Mouse (Mus musculus) embryonic facial prominence, embryonic 12.5 days (tissue): ENCODE data around the gene Ubac2. TPM values are rescaled to one million over a fixed set of nuclear protein-coding genes. Genes with fewer than 3 reads are reported as not detected.

ENCODE experiments used
- ATAC-seq: fragments of 200-750 bp; cut with Nextera tagmentation; 2 replicates; pipeline ENCODE4 v1.8.0; 2017; ENCODE audit not compliant: insufficient number of reproducible peaks, insufficient read depth, low FRiP score, low TSS enrichment
- H3K27ac ChIP-seq: fragments of 300-500 bp; sonication (generic); 2 replicates; pipeline ENCODE4 v1.5.1; 2016; ENCODE audit warnings: mild to moderate bottlenecking
- H3K27me3 ChIP-seq: fragments of 300-500 bp; sonication (generic); 2 replicates; pipeline ENCODE4 v1.6.1; 2016; ENCODE audit warnings: mild to moderate bottlenecking, moderate library complexity
- H3K36me3 ChIP-seq: fragments of 300-500 bp; sonication (generic); 2 replicates; pipeline ENCODE4 v1.6.1; 2016; ENCODE audit warnings: mild to moderate bottlenecking
- H3K4me1 ChIP-seq: fragments of 300-500 bp; sonication (generic); 2 replicates; pipeline ENCODE4 v1.6.1; 2016
- H3K4me2 ChIP-seq: fragments of 300-500 bp; sonication (generic); replicated peaks from 2 replicates; pipeline ENCODE4 v1.6.1; 2016; ENCODE audit warnings: mild to moderate bottlenecking, moderate library complexity
- H3K4me3 ChIP-seq: fragments of 300-500 bp; sonication (generic); 2 replicates; pipeline ENCODE4 v1.5.1; 2016; ENCODE audit warnings: mild to moderate bottlenecking
- H3K9ac ChIP-seq: fragments of 300-500 bp; sonication (generic); 2 replicates; pipeline ENCODE4 v1.6.1; 2016; ENCODE audit warnings: mild to moderate bottlenecking, moderate library complexity
- H3K9me3 ChIP-seq: fragments of 300-500 bp; sonication (generic); 2 replicates; pipeline ENCODE4 v1.6.1; 2016; ENCODE audit warnings: mild to moderate bottlenecking, moderate library complexity
- WGBS: fragments of 180-500 bp; shearing (Covaris S2); methylation state at CpG from one replicate; pipeline ENCODE4 v1.1.7; 2016; 5-methylcytosine and 5-hydroxymethylcytosine counted together
- polyA plus RNA-seq: library from polyadenylated mRNA; unstranded; fragments of >200 nt; fragmentation: Nextera tagmentation; extraction: Ambion mirVana; gene quantifications from 2 replicates; pipeline ENCODE4 v1.2.1, GENCODE M21; 2016

The Ubac2 gene
- polyA plus RNA-seq, 1 experiment from 2014 or later = 64.0 TPM

- 0 out of 2 replicates have a peak, but pooled peaks cover 3% of the 10 kb centered on the region for H3K36me3 ChIP-seq
- H3K9me3 ChIP-seq = no peaks in the 10 kb centered on the region
- no peak overlapping the region for H3K4me2 ChIP-seq
- H3K9ac ChIP-seq = no peak overlapping the region
- H3K27ac ChIP-seq = no peak overlapping the region
- H3K4me1 ChIP-seq = no peaks in the 10 kb centered on the region
- ATAC-seq = no peak
- no peak overlapping the region for H3K4me3 ChIP-seq
- H3K27me3 ChIP-seq = no peaks in the 10 kb centered on the region
- 95% methylated on average over 12 of the region's 12 CpGs for WGBS
Observed at GRCm38 (mm10) chr14:121954608-121955007, 76.2 kb downstream of the Ubac2 start.

GRCm38 (mm10) chr14:121955176-121955795 is 76.9 kb downstream of the Ubac2 start:
- no peak overlapping the region for H3K9ac ChIP-seq
- H3K9me3 ChIP-seq = no peaks in the 10 kb centered on the region
- 0 out of 2 replicates have a peak, but pooled peaks cover 3% of the 10 kb centered on the region for H3K36me3 ChIP-seq
- no peak for ATAC-seq
- no peak overlapping the region for H3K4me2 ChIP-seq
- no peaks in the 10 kb centered on the region for H3K4me1 ChIP-seq
- H3K27ac ChIP-seq = no peak overlapping the region
- 79% methylated on average over 5 of the region's 5 CpGs for WGBS
- H3K4me3 ChIP-seq = no peak overlapping the region
- H3K27me3 ChIP-seq = no peaks in the 10 kb centered on the region

GRCm38 (mm10) chr14:121956291-121956690 is 77.9 kb downstream of the Ubac2 start:
- WGBS = 94% methylated on average over 5 of the region's 5 CpGs
- H3K9me3 ChIP-seq = no peaks in the 10 kb centered on the region

GRCm38 (mm10) chr14:121957176-121957871 is 78.9 kb downstream of the Ubac2 start:
- H3K27ac ChIP-seq = no peak overlapping the region
- no peaks in the 10 kb centered on the region for H3K4me1 ChIP-seq
- H3K4me2 ChIP-seq = no peak overlapping the region
- no peaks in the 10 kb centered on the region for H3K9me3 ChIP-seq
- 93% methylated on average over 10 of the region's 10 CpGs for WGBS
- no peak overlapping the region for H3K4me3 ChIP-seq
- ATAC-seq = no peak
- no peaks in the 10 kb centered on the region for H3K27me3 ChIP-seq
- no peak overlapping the region for H3K9ac ChIP-seq
- H3K36me3 ChIP-seq = 0 out of 2 replicates have a peak, but pooled peaks cover 3% of the 10 kb centered on the region

More at GRCm38 (mm10) chr14:121956291-121956690, 77.9 kb downstream of the Ubac2 start:
- H3K27ac ChIP-seq = no peak overlapping the region
- no peak for ATAC-seq
- H3K9ac ChIP-seq = no peak overlapping the region
- H3K27me3 ChIP-seq = no peaks in the 10 kb centered on the region
- H3K36me3 ChIP-seq = 0 out of 2 replicates have a peak, but pooled peaks cover 3% of the 10 kb centered on the region
- H3K4me3 ChIP-seq = no peak overlapping the region
- no peak overlapping the region for H3K4me2 ChIP-seq
- H3K4me1 ChIP-seq = no peaks in the 10 kb centered on the region

- Histone ChIP-seq H3K9me3 (no peaks in the 10 kb centered on the region), H3K4me1 (no peaks in the 10 kb centered on the region), H3K9ac (no peak overlapping the region), H3K4me2 (no peak overlapping the region), H3K27me3 (no peaks in the 10 kb centered on the region), H3K4me3 (no peak overlapping the region), H3K36me3 (0 out of 2 replicates have a peak, but pooled peaks cover 3% of the 10 kb centered on the region), H3K27ac (no peak overlapping the region)
- ATAC-seq = no peak
- 92% methylated on average over 3 of the region's 3 CpGs for WGBS
Observed at GRCm38 (mm10) chr14:121958041-121958750, 79.8 kb downstream of the Ubac2 start.

GRCm38 (mm10) chr14:121958751-121959537 is 80.5 kb downstream of the Ubac2 start:
- Histone ChIP-seq H3K27ac (no peak overlapping the region), H3K4me2 (no peak overlapping the region), H3K4me1 (peaks cover 3% of the 10 kb centered on the region; the same call in 1 of the 2 replicates), H3K9me3 (no peaks in the 10 kb centered on the region), H3K36me3 (0 out of 2 replicates have a peak, but pooled peaks cover 3% of the 10 kb centered on the region), H3K4me3 (no peak overlapping the region), H3K9ac (no peak overlapping the region), H3K27me3 (no peaks in the 10 kb centered on the region)
- 87% methylated on average over 10 of the region's 10 CpGs for WGBS
- ATAC-seq = no peak

- no peak overlapping the region for H3K4me2 ChIP-seq
- H3K27me3 ChIP-seq = no peaks in the 10 kb centered on the region
- no peaks in the 10 kb centered on the region for H3K36me3 ChIP-seq
- ATAC-seq = no peak
- H3K9ac ChIP-seq = no peak overlapping the region
- H3K9me3 ChIP-seq = no peaks in the 10 kb centered on the region
- H3K4me3 ChIP-seq = no peak overlapping the region
- 93% methylated on average over 3 of the region's 3 CpGs for WGBS
- H3K4me1 ChIP-seq = peaks cover 3% of the 10 kb centered on the region; the same call in 1 of the 2 replicates
- H3K27ac ChIP-seq = no peak overlapping the region
Observed at GRCm38 (mm10) chr14:121959538-121959980, 81.1 kb downstream of the Ubac2 start.

GRCm38 (mm10) chr14:121960031-121960430 is 81.6 kb downstream of the Ubac2 start:
- H3K36me3 ChIP-seq = no peaks in the 10 kb centered on the region
- H3K27ac ChIP-seq = no peak overlapping the region
- no peak overlapping the region for H3K4me2 ChIP-seq
- H3K9me3 ChIP-seq = no peaks in the 10 kb centered on the region
- peaks cover 3% of the 10 kb centered on the region; the same call in 1 of the 2 replicates for H3K4me1 ChIP-seq
- no peaks in the 10 kb centered on the region for H3K27me3 ChIP-seq
- ATAC-seq = no peak
- 87% methylated on average over 4 of the region's 4 CpGs for WGBS
- no peak overlapping the region for H3K4me3 ChIP-seq
- H3K9ac ChIP-seq = no peak overlapping the region

GRCm38 (mm10) chr14:121960531-121960930 is 82.1 kb downstream of the Ubac2 start:
- ATAC-seq = no peak
- no peak overlapping the region for H3K9ac ChIP-seq
- H3K36me3 ChIP-seq = no peaks in the 10 kb centered on the region
- peaks cover 3% of the 10 kb centered on the region; the same call in 1 of the 2 replicates for H3K4me1 ChIP-seq
- no peaks in the 10 kb centered on the region for H3K9me3 ChIP-seq
- no peak overlapping the region for H3K27ac ChIP-seq
- H3K4me2 ChIP-seq = no peak overlapping the region
- no peak overlapping the region for H3K4me3 ChIP-seq
- H3K27me3 ChIP-seq = no peaks in the 10 kb centered on the region
- 79% methylated on average over 2 of the region's 2 CpGs for WGBS

GRCm38 (mm10) chr14:121960997-121961396 is 82.6 kb downstream of the Ubac2 start:
- ATAC-seq = no peak
- Histone ChIP-seq H3K9me3 (no peaks in the 10 kb centered on the region), H3K9ac (no peak overlapping the region), H3K27ac (no peak overlapping the region), H3K36me3 (no peaks in the 10 kb centered on the region), H3K27me3 (no peaks in the 10 kb centered on the region), H3K4me2 (no peak overlapping the region), H3K4me3 (no peak overlapping the region), H3K4me1 (peaks cover 3% of the 10 kb centered on the region; the same call in 1 of the 2 replicates)
- 76% methylated on average over 6 of the region's 6 CpGs for WGBS

GRCm38 (mm10) chr14:121961496-121962127 is 83.2 kb downstream of the Ubac2 start:
- H3K4me1 ChIP-seq = peaks cover 3% of the 10 kb centered on the region; the same call in 1 of the 2 replicates
- H3K27ac ChIP-seq = no peak overlapping the region
- H3K9ac ChIP-seq = no peak overlapping the region
- 85% methylated on average over 12 of the region's 12 CpGs for WGBS
- no peak overlapping the region for H3K4me2 ChIP-seq
- H3K4me3 ChIP-seq = no peak overlapping the region
- no peaks in the 10 kb centered on the region for H3K27me3 ChIP-seq
- no peaks in the 10 kb centered on the region for H3K36me3 ChIP-seq
- no peak for ATAC-seq
- H3K9me3 ChIP-seq = no peaks in the 10 kb centered on the region
